Mouse (Mus musculus): ENCODE results near the gene Atp8a1.

Atp8a1 gene

DNA sequence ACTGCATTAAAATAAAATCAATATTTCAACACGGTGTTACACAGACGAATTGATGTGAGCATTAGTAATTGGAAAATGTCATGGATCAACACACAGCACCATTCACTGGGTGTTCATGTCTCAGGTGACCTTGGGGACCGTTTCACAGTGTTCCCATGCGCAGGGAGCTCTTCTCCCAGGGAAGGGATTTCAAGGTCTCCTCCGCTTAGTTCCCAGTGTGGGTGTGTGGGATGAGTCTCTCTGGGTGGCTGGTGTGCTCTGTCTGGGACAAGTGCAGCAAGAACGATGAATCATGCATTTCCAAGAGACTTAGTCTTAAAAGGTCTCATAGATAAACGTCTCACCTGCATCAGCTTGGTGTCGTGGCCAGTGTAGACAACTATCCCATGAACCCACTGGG is 78.5 kb downstream of the Atp8a1 start:
- in situ Hi-C loops (cut with MboI, MseI), result no loop called here

DNA sequence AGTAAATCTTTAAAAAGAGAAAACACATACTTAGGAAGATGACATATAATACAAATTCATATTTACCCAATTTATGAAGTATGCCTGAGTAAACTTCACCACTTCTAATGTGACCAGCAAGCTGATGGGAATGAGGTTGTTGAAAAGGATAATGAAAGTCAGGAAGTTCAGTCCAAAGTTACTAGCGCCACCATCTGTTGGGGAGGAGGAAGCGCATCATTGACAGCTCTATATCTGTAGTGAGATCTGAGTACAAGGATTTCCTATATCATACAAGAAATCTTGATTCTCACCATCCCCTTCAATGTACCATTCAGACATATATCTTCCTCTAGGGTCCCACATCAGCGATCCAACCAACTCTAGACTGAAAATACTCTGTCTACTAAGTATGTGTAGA is 82.4 kb downstream of the Atp8a1 start:
- in situ Hi-C loops (cut with MboI, MseI), result no loop called here

DNA sequence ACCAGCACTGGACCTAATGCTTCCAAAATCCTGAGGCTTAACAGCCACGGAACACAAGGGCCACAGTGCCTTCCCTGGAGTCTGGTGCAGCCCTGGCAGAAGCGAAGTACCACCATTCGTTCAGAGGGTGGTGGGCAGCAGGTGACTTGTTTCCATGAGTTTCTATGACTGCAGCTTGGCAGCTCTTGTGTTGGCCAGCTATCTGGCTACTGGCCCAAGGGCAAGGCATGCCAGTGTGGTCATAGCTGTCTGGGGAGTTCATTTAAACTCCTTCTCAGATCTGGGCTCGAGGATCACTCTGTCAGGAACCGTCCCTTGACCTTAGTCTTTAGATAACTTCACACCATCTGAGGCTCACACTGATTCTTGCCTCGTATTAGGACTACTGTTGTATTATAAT is 89.1 kb downstream of the Atp8a1 start:
- in situ Hi-C loops (cut with MboI, MseI), result no loop called here

DNA sequence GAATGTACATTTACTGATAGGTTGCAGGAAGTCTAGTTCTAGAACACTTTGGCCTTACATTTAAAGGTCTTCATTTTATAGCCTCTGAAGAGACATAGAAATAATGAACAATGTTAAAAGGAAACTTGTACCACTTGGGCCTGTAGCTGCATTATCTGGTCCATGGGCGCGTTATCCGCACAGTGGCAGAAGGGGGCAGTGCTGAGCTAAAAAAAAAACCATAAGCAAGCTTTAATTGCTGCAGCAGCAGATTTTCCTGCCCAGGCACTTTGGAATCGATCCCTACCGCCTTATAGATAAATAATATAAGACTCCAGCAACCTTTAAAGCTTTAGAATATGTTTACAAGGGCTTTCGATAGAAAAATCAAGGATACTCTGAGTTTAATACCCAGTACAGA is 91.1 kb downstream of the Atp8a1 start:
- in situ Hi-C loops (cut with MboI, MseI), result no loop called here

DNA sequence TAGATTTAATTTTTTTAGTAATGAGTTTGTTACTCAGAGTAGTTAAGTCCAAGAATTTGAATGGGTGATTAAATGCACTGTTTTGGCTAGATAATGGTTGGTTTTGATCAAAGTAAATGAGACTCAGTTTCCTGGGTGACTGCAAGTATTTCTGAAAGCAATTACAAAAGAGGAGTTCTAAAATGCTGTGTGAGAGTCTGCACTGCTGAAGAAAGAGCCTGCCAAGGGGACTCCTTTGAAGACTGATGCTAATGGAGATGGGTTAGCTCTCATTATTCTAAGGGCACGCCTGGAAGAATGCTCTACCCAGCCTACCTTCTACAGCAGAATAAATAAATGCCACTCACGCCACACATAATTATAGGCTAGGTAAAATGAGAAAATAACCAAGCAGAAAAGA is 94.2 kb downstream of the Atp8a1 start:
- in situ Hi-C loops (cut with MboI, MseI), result loop anchor here (5.0 kb wide), 1 partner anchor 259 kb away; no protein-coding TSS in a partner anchor

DNA sequence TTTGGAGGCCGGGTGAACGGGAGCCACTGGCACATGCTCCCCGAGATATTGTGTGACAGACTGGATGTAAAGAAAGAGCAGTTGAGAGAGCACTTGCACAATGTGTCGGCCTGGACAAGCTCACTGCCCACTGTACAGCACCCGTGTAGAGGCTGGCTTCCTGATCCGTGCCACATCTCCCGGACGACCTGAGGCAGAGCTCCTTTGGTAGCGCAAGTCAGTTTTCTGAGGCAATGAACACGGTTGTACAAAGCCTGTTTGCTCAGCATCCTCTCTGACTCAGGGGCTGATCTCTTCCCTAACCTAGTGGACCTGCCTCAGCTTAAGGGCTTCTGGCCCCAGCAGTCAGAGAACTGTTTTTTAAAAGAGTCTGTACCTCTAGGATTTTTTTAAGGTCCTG is 94.6 kb downstream of the Atp8a1 start:
- in situ Hi-C loops (cut with MboI, MseI), result loop anchor here (5.0 kb wide), 1 partner anchor 260 kb away; no protein-coding TSS in a partner anchor

DNA sequence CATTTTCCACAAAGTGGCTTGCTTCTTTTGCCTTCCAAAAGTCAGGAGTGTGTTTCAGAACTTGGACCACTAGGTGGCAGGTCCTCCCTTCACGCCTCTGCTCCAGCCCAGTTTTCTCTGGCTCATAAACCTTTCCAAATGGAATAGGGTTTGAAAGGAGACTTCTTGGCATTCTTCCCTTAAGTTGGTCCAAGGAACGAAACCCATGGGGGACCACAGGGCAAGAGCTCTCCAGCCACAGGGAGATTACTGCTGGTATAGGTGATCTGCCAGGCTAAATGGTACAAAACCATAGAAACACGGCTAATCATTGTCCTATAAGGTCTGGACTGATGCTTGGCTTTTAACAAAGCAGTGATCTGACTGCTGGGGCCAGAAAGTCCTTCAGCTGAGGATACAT is 95.2 kb downstream of the Atp8a1 start:
- in situ Hi-C loops (cut with MboI, MseI), result loop anchor here (5.0 kb wide), 1 partner anchor 260 kb away; no protein-coding TSS in a partner anchor

DNA sequence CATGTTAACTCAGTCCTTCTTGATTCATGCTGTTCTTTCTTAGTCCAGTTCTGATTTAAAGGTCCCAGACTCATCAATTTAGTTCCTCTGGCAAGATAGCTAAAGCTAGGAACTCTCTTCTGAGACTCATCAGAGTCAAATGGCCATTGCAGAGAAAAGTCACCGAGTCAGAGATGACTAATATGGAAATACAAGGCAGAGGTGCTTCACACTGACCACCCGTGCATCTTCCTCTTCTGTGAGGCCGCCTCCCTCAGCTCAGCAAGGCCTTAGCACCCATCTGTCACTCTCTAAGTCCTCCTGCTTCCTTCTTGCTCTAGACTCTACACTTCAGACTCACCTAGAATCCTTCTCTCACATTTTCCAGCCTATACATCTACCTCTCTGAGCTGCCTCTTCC is 108.0 kb downstream of the Atp8a1 start:
- in situ Hi-C loops (cut with MboI, MseI), result no loop called here

DNA sequence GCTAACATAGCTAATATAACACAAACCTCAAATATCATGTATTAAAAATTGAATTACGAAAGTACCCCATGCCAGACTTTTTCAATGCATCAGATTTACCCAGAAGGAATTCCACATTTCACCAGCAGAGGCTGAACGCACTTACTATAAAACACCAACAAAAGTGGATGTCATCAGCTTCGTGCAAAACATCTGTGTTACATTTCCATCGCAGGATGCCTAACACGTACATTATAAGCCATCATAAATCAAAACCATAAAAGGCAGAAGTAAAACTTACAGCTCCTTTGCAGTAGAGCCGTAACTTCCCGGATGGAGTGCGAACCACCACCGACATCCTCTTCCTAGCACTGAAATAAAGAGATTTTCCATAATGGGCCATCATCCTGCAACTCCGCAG is 109.1 kb downstream of the Atp8a1 start:
- in situ Hi-C loops (cut with MboI, MseI), result no loop called here

DNA sequence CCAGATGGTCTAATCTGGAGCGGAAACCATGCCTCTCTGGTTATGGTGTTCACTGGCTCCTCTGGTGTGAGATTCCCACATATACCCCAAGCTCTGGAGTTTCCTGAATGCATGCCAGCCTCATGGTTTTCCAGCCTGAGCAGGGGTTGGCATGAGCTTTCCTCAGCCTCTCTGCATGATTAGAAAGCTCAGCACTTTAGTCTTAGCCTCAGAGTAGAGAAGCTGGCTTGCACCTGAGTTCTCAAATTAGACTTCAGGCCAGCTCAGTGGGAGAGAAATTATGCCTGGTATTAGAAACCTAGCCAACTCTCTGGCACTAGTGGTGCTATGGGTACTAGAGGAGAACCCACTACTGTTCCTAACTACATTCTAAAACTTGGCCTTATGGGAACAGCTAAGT is 111.5 kb downstream of the Atp8a1 start:
- in situ Hi-C loops (cut with MboI, MseI), result no loop called here

DNA sequence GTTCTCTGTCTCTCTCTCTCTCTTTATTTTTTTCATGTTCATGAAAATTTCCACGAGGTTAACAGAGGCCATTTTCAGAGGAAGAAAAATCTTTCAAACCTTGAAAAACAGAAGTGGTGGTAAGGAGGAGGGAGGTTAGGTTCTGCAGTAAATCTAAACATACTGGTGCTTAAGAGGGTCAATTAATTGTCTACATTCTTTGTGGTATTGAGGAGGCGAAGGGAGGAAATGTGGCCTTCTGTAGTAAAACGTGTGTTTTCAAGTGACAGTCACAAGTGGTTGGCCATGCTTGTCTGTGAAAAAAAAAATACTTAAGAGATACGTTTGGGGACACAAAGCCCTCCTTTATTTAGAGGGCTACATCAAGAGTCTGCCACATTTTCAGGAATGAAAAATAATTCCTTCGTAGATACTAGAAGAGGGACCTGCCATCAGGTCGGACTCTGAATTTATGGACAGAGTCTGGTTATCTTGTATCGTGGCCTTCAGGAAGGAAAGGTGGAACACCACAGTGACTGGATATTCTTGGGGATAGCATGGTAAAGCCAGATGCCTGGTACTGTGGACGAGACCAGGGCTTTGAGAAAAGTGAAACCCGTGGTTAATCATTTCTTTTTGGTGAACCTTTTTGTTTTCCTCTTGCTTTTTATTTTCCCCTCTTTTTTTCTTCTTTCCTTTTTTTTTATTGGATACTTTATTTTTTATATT is 113.5 kb downstream of the Atp8a1 start:
- in situ Hi-C loops (cut with MboI, MseI), result loop anchor here in 1 of 2 experiments (5.0 kb wide), 1 partner anchor 201 kb away; no protein-coding TSS in a partner anchor

DNA sequence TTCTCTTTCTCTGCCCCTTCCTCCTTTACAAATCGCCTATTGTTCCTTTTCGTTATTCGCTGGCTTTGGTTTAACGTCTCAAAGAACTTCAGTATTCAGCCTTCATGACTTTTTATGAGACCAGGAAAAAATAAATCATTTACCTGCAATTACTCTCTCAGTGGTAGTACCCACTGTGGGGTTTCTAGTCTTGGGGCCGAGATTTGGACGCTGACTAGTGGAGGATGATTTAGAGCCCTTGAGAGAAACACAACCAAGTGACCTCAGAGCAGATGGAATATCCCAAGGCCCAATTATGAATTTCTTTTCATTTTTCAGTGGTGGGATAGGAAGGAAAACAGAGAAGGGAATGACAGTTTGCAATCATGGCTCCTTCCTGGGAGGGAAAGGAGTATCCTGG is 114.1 kb downstream of the Atp8a1 start:
- in situ Hi-C loops (cut with MboI, MseI), result loop anchor here in 1 of 2 experiments (5.0 kb wide), 1 partner anchor 201 kb away; no protein-coding TSS in a partner anchor

DNA sequence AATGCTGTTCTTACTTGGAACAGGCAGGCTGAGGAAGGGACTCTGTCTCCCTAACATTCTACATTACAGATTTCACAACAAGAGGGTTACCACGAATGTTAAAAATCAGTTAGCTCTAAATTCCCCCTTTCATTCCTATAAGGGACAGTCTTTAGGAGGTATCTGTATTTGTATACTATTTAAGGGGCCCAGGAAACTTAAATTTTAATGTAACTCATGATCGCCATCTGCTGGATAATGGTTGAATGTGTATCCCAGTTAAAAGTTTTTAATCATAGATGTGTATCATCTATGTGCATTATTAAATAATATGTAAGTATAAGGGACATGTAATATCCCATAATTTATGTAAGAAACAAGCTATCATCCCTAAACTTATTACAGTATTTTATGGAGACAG is 119.5 kb downstream of the Atp8a1 start:
- in situ Hi-C loops (cut with MboI, MseI), result loop anchor here in 1 of 2 experiments (5.0 kb wide), 1 partner anchor 190 kb away; no protein-coding TSS in a partner anchor

DNA sequence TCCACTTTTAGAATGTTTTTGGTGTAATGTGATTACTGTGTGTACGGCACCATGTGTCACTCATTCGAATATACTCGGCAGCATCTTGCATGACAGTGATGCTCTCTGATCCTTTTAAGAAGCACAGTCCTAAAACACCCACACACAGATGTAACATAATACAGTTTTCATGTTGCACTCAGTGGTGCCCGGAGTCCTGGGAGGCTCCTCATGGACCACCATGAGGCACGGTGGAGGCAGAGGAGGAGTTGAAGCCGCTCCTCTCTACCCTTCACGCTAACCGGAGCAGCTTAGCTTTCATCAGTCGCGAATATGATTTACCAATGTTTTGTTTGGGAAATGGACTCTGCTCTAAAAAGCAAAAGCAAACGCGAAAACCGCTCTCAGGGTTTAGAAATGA is 120.4 kb downstream of the Atp8a1 start:
- in situ Hi-C loops (cut with MboI, MseI), result loop anchor here in 1 of 2 experiments (5.0 kb wide), 1 partner anchor 190 kb away; no protein-coding TSS in a partner anchor

DNA sequence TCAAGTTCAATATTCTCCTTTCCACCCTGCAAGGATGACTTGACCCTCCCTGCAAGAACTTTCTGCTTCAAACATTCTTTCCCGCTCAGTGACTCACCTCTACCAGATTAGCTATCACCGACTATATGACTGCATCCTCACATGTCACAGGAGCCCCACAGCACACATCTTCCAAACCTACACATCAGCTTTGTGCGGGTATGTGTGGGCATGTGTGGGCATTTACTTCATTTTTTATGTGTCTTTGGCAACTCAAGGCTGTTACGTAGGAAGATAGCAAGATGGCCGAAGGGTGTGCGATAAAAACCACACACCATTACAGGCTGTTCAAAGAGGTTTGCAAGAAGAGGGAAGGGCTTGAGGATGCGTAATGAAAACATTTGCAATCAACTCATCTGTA is 145.6 kb downstream of the Atp8a1 start:
- in situ Hi-C loops (cut with MboI, MseI), result no loop called here

DNA sequence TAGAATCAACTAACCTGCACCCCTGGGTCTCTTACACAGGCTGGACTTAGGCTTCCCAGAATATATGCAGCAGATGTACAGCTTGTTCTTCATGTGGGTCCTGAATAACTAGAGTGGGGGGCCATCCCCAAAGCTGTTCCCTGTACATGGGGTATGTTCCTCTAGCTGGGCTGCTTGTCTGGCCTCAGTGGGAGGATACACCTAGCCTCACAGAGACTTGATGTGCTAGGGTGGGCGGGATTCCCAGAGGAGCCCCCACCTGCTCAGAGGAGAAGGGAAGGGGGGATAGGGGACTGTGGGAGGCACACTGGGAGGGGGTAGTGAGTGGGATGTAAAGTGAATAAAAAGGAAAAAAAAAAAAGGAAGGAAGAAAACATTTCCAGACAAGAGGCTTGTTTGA is 147.8 kb downstream of the Atp8a1 start:
- in situ Hi-C loops (cut with MboI, MseI), result no loop called here

DNA sequence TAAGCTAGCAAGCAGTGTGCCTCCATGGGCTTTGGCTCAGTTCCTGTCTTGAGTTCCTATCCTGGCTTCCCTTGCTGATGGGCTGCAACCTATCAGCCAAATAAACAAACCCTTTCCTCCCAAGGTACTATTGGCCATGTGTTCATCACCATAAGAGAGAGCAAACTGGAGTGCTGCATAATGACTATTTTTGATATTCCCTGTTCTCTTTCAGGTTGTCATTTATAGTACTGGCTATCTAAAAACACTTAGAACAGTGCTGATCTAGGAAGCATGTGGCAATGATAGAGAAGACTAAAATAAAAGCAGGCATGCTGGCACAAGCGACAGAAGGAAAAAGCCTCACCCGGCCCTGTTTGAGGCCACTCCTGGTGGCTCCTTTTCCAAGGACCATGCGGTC is 149.1 kb downstream of the Atp8a1 start:
- in situ Hi-C loops (cut with MboI, MseI), result no loop called here

DNA sequence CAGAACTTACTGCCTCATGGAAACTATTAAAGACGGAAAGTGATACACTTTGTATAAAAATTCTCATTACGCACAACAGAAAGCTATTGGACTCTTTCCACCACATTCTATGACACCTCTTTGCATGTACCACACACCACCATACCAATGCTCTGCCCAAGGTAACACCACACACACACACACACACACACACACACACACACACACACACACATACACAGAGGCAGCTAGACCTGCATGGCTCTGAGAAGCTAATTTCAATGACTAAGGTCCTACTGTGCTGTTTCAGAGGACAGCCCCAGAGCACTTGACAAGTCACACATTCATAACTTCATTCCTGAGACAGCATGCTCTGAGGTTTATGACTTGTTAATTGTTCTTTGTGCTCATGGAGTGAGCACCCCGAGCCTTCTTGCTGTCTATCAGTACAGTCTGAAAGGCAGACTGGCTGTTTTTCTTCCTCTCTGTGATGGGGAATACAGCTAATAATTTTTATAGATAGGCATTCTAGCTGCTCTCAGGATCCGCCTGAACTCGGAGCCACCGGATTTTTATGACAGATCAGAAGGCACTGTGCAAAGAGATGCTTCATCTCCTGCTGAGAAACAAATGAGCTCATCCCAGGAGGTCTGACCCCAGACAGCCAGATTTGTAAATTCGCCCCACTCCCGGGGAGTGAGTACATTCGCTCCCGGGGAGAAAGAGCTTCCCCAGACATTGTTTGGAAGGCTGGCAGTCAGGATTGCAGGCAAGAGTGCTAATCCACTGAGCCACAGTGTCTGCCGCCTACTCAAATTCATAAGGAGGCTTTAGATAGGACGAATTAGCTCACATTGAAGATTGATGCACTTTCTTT is 150.3 kb downstream of the Atp8a1 start:
- in situ Hi-C loops (cut with MboI, MseI), result no loop called here

DNA sequence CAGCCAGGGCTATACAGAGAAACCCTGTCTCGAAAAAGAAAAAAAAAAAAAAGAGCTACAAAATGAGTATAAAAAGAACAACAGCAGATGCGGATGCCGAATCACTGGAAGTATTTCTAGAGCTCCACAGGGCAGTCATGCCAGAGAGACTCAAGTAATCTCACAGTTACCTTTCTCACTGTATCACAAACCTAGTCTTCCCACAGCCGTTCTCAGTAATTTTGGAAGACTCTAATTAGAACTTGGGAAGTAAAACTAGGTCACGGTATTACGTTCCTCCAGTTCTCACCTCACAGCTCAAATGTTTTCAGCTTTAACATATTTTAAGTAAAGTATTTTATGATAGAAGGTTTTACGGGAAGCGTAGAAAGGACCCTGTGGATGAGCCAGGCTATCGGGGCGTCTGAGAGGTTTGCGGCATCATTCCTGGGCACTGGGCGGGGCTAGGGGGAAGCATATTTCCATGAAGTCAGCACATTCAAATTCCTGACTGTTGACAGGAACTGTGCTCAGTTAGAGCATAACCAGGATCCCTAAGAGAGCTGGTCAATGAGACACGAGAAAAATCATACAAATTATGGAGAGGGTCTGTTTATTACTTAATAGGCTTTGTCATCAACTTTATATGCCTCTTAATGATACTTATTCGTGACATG is 152.1 kb downstream of the Atp8a1 start:
- in situ Hi-C loops (cut with MboI, MseI), result no loop called here

DNA sequence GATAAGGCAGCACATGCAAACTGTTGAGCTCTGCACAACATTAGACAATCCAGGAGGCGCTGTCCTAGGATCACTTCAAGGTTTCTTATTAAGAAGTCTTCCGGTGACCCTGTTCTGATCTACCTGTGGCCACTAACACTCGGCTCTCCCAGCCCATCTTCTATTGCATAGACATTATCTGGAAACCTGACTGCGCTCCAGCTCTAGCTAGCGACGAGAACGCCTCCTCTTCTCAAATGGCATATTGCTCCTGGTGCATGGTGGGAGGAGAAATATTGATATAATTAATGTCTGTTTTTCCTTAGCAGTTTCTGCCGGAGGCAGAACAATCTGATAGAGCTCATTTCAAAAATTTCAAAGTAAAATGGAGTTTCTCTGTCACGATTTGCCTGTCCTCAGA is 156.9 kb downstream of the Atp8a1 start:
- in situ Hi-C loops (cut with MboI, MseI), result no loop called here

DNA sequence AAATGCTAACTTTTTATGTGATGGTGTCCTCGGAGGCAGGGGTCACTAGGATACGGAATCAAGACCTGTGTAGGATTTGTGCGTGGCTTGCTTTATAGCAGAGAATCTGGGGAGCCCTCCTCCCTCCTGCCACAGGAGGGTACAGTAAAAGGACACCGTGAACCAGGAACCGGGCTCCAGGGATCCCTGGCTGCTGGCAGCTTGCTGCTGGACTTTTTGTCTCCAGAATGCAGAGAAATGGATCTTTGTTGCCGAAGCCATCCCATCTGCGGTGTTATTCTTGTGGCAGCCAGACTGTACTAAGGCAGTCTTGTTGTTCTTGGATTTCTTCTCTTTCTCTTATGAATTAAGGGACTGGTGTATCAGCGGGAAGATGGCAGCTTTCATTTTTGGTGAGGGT is 159.2 kb downstream of the Atp8a1 start:
- in situ Hi-C loops (cut with MboI, MseI), result no loop called here

DNA sequence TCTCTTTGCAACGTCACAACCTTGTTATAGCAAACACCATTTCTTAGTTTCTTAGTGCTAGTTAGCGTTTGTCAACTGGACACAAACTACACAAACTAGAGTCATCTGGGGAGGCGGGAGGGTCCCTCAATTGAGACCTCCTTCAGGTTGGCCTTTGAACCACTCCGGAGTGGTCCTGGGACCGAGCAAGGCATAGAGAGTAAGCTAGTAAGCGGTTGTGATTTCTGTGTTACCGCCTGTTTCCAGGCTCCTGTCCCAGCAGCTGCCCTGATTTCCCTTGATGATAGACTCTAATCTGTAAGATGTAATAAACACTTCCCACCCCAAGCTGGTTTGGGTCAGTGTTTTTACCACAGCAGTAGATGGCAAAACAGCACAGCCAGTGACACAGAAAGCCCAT is 161.3 kb downstream of the Atp8a1 start:
- in situ Hi-C loops (cut with MboI, MseI), result no loop called here
